Mouse (Mus musculus): ENCODE data around the gene Atp13a3.
"Not testable (repeated sequence)": the region's sequence is repeated elsewhere in the genome, so short reads cannot be mapped to it uniquely, and the experiment has no call there.

The Atp13a3 gene

DNA sequence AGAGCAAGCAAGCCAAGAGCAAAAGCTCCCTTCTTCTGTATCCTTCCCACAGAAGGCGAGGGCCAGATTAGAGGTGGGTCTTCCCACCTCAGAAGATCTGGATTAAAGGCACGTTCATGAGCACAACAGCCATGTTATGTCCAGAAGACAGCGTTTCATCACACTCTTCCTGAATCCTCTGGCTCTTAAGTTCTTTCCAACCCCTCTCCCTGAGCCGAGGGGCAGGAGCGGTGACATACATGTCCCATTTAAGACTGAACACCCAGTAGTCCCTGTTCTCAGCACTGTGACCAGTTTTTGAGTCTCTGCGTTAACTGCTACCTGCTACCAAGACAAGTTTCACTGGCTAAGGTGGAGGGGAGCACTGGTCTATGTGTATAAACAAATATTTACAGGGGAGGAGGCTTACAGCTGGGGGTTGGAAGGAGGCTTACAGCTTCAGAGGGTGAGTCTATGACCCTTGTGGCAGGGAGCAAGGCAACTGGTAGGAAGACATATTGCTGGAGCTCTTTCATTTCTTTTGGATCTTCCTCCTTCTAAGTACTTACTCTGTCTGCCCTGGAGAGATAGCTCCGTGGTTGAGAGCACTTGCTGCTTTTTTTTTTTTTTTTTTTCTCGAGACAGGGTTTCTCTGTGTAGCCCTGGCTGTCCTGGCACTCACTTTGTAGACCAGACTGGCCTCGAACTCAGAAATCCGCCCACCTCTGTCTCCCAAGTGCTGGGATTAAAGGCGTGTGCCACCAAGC lies at the start of gene Atp13a3:
Gene Atp13a3 (minus strand): TSS at position 51 of the 746 bp plus-strand sequence.
- no peak for DNase-seq (ENCODE audit: low read depth, low spot score)

DNA sequence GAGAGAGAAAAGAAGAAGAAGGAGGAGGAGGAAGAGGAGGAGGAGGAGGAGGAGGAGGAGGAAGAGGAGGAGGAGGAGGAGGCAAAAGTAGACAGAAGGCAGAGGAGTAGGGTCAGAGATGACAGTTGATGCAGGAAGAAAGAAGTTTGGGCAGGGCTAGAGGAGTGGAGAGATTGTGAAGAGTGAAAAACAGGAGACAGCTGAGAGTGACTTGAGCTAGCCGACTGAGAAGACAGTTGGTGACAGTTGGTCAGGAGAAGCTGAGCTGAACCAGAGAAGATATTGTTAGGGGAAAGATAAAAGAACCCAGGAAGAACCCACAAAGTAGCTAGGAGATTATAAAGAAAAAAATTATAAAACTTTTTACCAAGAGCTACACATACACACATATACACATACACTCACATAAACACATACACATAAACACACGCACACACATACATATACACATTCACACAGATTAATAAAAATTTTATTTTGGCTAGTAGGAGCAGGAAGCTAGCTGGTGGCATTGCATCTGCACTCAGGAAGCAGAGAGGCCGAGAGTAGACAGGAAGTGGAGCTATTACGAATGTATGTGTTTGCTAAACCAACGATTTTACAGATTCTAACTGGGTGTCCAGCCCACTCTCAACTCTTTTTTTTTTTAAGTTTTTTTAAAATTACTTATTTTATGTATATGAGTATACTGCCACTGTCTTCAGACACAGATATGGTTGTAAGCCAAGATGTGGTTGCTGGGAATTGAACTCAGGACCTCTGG lies 47.6 kb upstream of the Atp13a3 start:
- no peak for DNase-seq (ENCODE audit: low read depth, low spot score)

DNA sequence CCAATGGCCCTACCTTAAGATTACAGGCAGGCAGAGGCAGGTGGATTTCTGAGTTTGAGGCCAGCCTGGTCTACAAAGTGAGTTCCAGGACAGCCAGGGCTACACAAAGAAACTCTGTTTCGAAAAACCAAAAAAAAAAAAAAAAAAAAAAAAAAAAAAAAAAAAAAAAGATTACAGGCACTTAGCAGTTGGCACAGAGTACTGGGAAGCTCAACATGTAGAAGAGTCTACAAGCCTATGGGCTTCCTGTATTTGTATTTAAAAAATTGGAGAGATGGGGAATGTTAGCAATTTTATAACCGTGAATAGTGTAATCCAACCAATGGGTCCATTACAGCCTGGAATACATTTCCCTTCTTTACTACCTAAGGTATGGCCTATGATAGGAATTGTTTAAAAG lies 45.4 kb upstream of the Atp13a3 start:
- not testable (repeated sequence) for DNase-seq (ENCODE audit: low read depth, low spot score)

DNA sequence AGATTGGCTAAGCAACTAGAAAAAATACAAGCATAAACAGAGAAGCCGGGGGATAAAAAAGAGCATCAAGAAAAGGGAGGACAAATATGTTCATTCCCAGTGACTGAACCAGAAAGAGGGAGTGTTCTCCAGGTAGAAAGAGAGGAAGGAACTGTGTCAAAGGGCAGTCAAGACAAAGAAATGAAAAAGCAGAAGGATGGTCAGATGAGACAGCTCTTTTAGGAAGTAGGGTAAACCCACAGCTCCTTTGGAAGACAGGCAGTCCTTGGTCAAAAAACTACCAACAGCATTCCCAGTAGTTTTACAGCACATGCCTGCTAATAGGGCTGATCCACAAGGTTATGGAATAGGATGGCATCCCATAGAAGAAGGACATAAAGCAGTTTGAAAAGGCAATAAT lies 43.2 kb upstream of the Atp13a3 start:
- DNase-seq (ENCODE audit: low read depth, low spot score) = no peak

DNA sequence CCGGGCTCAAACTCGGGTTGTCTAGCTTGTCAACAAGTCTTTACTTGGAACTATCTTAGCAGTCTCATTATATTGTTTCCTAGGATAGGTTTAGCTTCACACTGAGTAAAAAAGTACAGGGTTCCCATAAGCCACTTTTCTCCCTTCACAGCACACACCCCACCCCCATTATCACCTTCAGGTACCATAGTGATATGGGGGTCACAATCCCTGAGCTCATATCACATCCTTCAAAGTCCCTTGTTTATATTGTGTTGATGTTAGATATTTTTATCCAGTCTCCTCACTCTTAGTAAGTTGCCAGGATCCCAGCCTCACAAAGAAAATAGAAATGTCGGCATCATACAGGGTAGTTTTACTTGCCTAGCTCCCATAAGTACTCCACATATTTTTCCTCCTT lies 42.4 kb upstream of the Atp13a3 start:
- DNase-seq (ENCODE audit: low read depth, low spot score) = no peak

DNA sequence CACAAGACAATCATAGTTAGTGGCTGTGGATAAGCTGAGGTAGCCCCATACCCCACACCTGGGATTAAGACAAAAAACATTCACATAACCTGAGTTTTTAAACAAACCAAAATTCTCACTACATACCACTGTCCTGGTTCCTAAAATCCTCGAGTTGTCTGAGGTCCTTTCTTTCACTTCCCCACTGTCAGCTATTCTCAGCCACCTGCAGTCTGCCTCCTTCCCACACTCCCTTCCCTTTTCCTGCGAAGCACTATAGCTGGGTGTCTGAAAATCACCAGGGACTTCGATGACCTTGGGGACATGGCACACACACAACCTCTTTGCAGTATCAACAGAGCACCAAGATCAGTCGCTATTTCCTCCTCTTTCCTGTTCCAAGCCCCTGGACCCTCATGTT lies 41.9 kb upstream of the Atp13a3 start:
- no peak for DNase-seq (ENCODE audit: low read depth, low spot score)

DNA sequence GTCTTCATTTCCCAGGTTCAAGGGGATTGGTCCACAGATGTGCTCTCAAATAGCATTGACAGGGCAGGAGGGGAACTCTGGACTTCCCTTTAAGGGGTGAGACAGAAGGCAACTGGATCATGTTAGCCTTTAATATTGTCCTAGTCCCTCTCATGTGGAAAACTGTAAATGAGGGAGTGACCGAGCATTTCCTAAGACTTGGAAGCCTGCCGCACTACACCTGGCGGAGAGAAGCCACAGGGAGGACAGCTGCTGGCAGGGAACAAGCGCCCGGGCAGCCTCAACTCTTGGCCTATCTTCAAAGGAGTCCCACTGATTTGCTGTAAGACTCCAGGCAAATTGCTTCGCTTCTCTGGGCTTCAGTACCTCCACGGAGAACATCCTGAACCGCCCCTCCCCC lies 37.6 kb upstream of the Atp13a3 start:
- DNase-seq (ENCODE audit: low read depth, low spot score) = no peak

DNA sequence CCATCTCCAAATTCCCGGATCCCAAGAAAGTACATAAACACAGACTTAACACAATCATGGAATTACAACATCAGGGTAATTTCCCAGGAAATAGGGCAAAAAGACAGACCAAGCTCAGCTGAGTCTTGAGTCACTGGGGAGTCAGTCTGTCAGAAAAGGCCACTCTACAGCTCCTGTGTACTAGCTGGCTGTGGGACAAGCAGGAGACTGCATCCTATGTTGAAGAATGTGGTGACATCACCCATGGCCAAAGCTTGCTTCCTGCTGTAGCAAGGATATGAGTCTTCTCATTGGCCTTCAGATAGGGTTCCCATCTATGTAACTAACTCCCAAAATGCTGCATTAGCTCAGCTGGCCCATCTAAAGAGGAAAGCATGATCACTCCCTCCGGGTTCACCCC lies 36.7 kb upstream of the Atp13a3 start:
- DNase-seq (ENCODE audit: low read depth, low spot score) = no peak

DNA sequence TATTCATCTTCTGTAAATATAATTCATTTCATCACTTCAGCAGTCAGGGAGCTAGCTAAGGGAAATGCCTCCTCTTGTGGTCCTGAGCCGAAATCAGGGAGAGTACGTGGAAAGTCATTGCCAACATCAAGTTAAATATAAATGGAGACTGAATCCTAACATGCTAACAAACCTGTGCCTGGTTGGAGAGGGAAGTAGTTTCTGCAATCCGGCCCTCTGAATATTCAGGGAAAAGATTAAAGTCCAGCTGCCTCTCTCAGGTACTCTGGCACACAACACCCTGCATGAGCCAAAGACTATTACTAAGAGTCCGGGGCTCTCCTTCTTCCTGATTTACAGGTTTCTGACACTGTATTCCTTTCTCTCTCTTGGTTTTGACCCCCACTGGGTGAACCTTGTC lies 35.6 kb upstream of the Atp13a3 start:
- DNase-seq (ENCODE audit: low read depth, low spot score) = no peak

DNA sequence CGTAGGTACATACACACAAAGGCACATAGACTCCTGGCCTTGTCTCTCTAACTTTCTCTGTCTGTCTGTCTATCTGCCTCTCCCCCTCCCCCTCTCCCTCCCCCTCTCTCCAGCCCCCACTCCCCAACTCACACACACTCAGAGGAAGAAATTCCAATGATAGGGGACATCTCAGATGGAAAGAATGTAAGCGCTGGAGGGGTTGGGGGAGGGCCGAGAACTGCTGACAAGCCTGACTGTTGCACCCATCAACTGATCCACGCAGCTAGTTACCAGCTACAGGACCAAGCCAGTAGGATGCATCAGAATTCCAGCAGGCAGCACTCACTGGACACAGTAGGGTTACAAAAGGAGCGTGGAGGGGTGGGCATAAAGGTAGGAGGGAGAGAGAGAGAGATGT lies 34.1 kb upstream of the Atp13a3 start:
- DNase-seq (ENCODE audit: low read depth, low spot score) = no peak

DNA sequence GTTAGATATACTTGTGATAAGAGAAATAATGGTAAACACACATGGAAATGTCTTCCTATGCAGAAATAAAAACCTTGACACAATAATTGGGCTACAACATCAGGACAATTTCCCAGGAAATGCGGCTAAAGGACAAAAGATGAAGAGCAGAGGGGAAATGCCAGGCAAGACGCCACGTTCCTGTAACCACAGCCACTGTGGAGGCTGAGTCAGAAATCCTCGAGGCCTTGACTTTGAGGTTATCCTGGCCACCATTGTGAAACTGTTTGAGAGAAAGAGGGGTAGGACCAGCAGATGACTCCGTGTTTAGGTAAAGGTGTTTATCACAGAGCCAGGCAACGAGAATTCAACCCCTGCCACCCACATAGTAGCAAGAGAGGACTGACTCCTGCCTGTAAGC lies 33.6 kb upstream of the Atp13a3 start:
- DNase-seq (ENCODE audit: low read depth, low spot score) = no peak

DNA sequence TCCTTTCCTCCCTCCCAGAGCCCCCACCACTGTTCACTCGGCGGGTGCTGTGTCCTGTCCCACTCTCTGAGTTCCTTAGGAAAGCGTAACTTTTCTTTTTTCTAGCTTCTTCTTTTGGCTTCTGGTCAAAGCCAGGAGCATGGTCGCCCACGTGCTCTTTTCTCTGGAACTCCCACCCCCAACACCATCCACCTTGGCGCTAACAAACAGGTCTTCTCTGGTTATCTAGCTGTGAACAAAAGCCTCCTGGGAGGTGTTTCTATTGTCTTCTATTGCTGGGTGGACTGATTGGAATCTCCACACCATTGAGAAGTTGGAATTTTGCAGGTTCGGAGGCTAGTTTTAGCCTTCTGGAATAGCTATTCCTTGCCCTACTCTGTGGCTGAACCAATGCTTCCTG lies 30.5 kb upstream of the Atp13a3 start:
- DNase-seq (ENCODE audit: low read depth, low spot score) = no peak

DNA sequence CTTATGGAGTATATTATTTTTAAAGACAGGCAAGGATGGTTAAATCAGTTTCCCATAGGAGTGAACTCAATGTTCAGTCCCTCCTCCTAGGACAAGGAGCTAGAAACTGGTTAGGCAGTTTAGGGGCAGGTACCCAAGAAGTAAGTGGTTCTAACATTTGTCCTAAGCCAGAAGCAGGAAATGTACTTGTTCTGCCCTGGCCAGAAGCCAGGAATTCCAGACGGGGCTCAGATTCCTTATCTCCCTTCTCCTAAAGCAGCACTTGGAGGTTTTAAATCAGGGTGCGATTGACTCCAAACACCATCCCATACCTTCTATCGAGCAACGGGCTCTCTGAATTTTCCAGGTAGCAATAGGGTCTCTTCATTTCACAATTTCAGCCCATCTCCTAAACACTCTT lies 29.6 kb upstream of the Atp13a3 start:
- DNase-seq (ENCODE audit: low read depth, low spot score) = no peak

DNA sequence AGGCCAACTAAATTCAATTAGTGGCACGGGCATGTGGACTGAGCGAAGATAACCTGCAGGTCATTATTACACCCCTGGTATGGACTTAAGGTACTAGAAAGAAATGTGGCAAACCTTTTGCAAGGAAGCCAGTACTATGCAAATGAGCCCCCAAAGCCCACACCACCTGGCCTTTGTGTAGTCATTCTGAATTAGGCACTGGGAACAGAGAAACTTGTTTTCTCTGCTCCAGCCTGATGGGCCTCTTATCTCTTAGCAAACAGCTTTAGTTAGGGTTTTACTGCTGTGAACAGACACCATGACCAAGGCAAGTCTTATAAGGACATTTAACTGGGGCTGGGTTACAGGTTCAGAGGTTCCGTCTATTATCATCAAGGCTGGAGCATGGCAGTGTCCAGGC lies 27.4 kb upstream of the Atp13a3 start:
- DNase-seq (ENCODE audit: low read depth, low spot score) = no peak

DNA sequence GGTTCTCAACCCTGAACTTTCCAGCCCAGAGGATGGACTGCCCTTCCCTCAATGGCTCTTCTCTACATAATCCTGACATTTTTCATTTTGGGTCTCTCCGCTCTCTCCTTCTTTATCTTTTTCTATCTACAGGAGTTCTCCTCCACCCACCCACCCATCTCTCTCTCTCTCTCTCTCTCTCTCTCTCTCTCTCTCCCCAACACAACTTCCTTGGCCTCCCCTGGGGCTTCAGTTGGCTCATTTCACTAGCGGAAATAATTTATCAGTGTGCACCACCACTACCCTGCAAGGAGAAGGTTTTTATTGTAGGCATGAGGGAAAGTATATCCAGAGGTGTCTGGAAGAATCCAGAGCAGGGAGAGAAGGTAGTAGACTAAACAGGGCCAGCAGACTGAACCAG lies 26.3 kb upstream of the Atp13a3 start:
- no peak for DNase-seq (ENCODE audit: low read depth, low spot score)

DNA sequence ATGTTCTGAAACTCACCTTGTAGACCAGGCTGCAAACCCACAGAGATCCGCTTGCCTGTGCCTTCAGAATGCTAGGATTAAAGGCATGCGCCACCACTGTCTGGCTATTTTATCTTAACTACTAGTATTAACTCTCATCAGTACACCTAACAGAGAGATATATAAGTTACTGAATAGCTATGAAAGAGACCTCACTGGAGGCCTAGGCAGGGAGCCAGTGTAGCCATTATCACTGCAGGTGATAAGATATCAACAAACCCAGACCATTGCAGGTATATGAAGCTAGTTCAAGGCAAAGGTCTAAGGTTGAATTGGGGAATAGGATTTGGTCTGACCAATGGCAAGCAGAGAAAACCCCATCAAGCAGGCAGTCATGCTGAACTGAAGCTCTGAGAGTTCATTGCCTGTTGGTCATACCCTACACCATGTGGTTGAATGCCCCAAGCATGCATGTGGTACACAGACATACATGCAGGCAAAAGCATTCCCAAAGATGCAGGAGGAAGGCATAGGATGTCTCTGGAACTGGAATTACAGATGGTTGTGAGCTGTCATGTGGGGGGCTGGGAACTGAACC lies 24.8 kb upstream of the Atp13a3 start:
- no peak for DNase-seq (ENCODE audit: low read depth, low spot score)

DNA sequence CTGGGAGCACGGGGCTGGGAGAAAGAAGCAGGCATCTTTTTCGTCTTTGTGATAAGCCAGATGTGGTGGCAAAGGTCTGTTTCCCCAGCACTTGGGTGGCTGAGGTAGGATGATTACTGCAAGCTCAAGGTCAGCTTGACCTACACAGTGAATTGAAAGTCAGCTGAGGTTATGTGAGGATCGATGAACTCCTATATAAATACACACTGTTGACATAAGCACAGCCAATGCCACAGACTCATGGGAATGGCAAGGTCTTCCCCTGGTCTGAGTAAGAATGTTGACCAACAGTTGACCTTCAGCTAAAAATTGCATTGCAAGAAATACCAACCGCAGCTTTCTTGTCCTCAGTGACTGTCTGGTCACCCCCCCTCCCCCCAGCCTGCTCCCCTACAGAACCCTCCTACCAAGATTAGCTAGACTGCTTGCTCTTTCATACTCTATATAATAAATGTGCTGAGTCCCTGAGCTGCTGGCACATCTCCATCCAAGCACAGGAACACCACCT lies 23.0 kb upstream of the Atp13a3 start:
- DNase-seq (ENCODE audit: low read depth, low spot score) = no peak

DNA sequence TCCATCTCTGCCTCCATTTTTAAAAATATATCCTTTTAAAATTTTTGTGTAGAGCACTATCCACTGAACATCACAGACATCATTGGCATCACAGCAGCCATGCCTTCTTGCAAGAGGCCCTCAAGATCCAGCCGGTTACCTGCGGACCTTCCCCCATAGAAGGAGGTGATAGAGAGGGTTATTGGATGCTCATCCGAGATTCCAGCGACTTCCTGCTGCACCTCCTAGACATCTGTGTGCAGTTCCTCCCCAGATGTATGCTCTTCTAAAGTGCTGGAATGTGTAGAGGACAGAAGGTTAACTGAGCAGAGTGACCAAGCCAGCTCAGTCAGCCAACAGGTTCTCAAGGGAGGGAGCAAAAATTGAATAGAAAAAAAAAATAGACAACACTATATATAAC lies 21.7 kb upstream of the Atp13a3 start:
- DNase-seq (ENCODE audit: low read depth, low spot score) = no peak

DNA sequence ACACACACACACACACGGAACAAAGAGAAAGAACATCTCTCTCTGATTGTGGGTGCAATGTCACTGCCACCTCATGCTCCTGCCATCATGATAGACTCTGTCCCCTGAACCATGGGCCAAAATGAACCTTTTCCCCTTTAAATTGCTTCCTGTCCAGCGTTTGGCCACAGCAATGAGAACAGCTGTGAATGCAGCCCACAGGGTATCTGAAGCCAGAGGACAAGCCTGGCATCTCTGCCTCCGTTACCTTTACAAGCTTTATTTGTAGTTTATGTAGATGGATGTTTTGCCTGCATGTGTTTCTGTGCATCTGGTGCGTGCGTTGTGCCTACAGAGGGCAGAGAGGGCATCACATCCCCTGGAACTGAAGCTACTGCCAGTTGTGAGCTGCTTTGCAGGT lies 21.2 kb upstream of the Atp13a3 start:
- DNase-seq (ENCODE audit: low read depth, low spot score) = no peak

DNA sequence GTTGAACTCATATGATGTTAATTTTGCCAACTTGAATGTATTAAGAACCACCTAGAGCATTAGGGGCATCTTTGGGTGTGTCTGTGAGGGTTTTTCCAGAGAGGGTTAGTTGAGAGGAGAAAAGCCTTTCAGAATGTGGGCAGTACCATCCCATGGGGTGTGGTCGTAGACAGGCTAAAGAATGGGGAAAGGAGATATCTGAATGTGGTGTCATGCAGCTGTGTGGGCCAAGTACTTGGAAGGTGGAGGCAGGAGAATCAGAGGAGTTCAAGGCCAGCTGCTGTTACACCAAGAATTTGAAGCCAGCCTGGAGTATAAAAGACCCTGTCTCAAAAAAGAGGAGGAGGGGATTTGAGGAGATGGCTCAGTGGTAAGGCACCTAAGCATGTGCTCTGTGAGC lies 20.2 kb upstream of the Atp13a3 start:
- DNase-seq (ENCODE audit: low read depth, low spot score) = no peak

DNA sequence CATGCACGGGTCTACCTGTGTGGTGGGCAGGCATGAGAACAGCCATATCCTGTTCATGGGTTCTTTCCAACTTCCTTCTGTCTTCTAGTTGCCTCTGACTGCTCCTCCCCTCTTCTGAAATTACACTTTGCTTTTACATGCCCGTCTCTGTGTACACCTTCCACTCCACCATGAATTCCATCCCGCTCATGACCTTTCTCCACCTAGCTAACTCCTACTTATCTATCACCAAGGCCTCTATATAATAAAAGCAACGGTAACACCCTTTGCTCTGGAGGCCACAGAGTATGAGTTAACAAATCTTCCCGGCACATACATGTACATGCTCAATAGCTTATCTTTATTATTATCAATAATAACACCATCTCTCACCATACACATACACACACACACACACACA lies 18.3 kb upstream of the Atp13a3 start:
- DNase-seq (ENCODE audit: low read depth, low spot score) = no peak

DNA sequence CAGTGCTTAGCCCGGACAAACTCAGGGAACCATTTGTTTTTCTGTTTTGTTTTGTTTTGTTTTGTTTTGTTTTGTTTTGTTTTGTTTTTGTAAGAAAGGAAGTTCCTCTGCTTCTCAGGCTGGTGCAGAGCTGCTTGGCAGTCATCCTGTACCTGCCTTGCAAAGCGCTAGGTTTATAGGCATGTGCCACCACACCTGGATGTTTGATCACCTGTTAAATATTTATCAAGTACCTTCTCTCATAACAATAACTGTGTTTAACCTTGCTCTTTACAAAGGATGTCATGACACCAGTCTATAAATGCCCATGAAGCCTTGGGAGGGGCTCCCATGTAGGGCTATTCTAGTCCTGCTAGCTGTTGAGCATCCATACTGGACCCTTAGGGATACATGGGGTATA lies 10.9 kb upstream of the Atp13a3 start:
- DNase-seq (ENCODE audit: low read depth, low spot score) = no peak

DNA sequence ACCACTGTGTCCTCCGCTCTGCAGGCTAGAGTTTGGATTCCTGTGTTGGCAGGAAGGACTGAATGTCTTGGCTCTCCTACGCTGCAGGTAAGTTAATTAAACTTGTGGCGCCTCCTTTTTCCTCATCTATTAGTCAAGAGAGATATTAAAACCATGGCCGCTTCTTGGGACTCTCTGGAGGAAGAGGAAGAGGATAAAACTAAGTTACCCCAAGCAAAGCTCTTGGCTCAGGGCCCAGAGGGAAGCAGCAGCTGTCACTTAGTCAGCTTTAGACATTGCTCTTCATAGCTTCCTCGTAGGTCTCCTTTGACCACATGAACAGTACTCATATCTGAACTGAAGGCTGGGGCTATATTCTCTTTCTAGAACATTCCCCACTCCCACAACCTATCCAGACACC lies 10.5 kb upstream of the Atp13a3 start:
- no peak for DNase-seq (ENCODE audit: low read depth, low spot score)
